Mouse (Mus musculus): ENCODE data around the gene Prpf8.
"Not testable (repeated sequence)": the region's sequence is repeated elsewhere in the genome, so short reads cannot be mapped to it uniquely, and the experiment has no call there.

The Prpf8 gene

DNA sequence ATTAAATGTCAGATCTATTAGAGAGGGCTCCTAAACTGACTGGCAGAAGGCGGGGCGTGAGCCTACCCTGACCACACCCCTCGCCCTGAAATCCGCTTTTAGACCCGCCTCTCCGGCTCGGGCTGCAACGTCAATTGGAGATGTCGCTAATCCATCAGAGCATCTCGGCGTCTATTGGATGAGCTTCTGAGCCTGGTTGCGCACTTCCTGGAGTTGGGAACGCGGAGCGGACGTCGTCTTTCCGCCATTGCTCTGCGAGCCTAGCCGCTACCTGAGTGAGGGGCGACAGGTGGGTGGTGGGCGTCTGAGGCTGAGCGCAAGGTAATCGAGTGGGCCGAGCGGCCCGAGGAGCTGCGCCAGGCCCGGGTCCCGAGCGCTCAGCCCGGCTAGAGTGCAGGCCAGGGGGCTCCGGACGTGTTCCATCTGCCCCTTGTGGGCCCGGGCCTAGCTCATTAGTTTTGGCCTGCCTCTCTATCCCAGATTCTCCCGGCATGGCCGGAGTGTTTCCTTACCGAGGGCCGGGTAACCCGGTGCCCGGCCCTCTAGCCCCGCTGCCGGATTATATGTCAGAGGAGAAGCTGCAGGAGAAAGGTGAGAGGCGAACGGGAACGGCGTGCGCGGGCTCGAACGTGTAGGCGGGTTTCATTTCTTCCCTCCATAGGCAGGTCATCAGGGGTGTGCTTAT is at the start of gene Prpf8:
Gene Prpf8, plus strand, starts transcription at position 216 of the 685 bp plus-strand sequence.
- DNase-seq (ENCODE audit: low spot score in 2 of 2) = peak; percentile 98

DNA sequence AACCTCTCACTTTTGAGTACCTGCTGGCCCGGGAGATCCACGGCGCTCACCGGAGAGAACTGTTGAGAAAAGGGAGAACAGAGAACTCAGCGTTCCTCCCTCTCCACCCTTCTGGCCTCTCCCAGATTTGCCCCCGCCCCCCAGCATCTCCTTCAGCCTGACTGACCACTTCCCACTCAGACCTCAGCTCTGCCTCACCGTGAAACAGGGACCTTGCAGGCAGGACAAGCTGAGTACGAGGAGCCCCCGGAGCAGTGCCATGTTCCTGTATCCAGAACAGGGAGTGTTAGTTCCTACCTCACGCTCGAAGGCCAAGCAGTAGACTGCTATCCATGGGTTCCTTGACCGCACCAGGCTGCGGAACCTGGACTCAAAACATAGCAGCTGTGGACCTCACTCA is 48.4 kb upstream of the Prpf8 start:
- DNase-seq (ENCODE audit: low spot score in 2 of 2) = no peak

DNA sequence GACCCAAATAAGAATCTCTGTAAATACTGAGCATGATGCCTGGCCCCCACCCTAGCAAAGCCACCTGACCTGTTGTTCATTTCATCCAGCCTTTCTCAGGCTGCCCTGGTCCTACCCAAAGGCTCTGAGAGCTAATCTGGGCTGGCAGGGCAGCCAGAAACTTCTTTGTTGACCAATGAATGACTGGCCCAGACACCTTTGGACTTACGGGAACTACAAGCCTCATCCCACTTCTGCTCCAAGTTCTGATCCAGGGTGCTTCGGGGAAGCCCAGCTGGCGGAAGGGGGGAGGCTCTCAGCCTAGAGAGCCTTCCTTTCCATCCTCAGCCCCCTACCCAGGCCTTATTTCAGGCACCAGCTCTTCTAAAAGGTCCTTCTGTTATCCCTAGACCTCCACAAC is 47.8 kb upstream of the Prpf8 start:
- DNase-seq (ENCODE audit: low spot score in 2 of 2) = no peak

DNA sequence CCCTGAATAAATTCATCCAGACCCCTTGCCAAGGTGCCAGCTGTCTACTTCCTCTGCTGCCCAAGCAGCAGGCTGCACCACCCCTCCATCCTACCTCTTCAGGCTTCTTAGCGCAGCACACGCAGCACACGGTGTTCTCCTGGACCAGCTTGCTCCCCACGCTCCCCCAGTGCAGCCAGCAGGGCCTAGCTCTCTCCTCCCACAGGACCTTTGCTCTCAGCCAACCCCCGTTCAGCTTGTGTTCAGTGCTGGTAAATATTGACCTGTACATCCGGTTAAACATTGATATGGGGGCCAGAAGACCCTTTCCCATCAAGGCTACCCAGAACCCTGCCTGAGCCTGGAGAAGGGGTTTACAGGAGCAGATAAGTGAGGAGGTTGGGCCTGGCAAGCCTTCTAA is 47.3 kb upstream of the Prpf8 start, which contains the start of gene Serpinf2:
Gene Serpinf2, minus strand, starts transcription at position 229 of the 400 bp plus-strand sequence.
- DNase-seq (ENCODE audit: low spot score in 2 of 2) = no peak

DNA sequence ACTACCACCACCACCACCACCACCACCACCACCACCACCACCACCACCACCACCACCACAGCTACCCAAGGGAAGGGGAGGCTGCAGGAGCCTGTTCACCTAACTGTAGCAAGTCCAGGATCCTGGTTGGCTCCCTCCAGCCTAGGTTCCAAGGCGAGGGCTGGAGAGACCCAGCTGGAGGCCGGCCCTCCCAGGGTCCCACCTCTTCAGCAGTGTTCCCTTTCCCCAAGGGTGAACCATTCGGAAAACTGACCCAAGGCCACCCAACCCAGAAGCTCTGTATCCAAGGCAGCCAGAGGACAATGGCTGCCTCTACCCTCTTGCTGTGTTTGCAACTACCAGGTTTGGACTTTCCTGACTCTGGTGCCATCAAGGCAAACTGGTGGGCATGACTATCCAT is 46.7 kb upstream of the Prpf8 start:
- no peak for DNase-seq (ENCODE audit: low spot score in 2 of 2)

DNA sequence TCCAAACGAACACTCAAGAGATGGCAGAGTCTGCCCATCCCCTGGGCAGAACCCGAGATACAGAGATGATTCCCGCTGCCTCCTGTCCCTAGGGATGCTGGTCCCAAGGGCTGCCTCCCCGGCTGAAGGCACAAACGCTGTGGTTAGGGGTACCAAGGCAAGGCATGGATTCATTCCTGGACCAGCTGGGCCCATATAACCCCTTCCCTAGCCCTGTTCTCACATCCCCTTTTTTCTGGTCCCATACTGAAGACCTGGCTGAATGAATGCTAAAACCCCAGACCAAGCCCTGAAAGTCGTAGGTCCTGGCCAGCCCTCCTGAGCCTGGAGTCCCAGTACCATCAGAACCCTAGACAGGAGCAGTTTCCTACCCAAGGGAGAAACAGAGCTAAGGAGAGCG is 45.6 kb upstream of the Prpf8 start:
- DNase-seq (ENCODE audit: low spot score in 2 of 2) = no peak

DNA sequence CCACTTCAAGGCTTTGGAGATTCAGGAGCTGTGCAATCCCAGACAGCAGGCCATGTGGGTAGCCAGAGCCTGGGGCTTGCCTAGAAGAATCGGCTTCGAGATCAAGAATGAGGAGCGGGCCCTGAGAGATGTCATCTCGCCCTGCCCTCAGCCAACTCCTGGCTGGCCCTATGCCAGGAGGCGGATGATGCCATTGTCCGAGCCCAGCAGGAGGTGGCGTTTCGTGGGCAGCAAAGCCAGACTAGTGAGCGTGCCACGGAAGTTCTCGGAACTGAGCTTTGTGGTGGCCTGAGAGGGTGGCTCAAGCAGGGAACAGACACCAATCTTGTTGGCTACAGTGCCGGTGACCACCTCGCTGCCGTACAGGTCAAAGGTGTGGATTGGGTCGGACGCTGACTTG is 45.0 kb upstream of the Prpf8 start:
- peak; percentile 46 to 52 for DNase-seq (ENCODE audit: low spot score in 2 of 2)

DNA sequence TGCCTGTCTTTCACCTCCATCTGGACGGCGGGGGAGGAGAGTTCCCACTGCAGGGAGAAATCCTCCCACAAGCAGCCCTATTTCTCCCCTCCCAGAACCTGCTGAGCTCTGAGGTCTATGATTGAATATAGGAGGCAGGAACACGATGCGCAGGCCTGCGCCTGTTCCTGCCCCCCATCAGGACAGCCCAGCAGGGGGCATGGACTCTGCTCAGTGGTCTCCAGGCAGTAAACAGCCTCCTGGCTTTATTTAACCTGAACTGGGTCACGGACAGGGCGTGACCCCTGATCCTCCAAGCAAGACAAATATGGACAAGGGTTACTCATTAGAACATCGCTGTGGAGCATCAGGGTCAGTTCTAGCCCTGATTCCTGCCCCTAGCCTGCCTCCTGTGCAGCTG is 42.9 kb upstream of the Prpf8 start:
- no peak for DNase-seq (ENCODE audit: low spot score in 2 of 2)

DNA sequence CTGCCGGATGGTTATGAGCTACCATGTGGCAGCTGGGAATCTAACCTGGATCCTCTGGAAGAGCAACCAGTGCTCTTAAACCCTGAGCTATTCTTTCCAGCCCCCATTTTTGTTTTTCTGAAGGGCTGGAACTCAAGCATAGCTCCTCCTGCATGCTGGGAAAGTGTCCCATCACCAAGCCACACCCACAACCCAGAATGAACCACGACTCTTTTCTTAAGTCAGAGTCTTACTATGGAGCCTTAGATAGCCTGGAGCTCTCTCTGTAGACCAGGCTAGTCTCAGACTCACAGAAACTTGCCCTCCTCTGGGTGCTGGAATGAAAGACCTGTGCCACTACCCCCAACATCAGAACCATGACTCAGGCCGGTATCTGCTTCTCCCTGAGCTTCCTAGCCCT is 38.0 kb upstream of the Prpf8 start:
- DNase-seq (ENCODE audit: low spot score in 2 of 2) = no peak

DNA sequence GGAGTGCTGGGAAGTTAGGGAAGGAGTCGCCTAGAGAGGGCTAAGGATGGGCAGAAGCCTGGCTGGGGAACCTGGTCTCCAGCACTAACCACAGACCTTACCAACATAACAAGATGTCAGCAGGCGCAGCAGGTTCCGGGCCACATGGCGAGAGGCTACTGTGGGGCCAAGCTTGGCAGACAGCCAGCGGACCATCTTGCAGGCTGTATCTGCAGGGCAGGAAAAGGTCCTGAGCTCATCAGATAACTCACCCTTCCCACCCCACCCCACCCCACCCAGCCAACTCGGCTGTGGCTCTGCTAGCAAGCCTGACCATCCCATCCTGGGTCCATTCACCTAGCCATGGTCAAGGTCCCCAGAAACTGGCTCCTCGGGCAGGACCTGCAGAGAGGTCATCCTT is 36.9 kb upstream of the Prpf8 start:
- DNase-seq (ENCODE audit: low spot score in 2 of 2) = peak in 1 of 2 experiments; percentile 59

DNA sequence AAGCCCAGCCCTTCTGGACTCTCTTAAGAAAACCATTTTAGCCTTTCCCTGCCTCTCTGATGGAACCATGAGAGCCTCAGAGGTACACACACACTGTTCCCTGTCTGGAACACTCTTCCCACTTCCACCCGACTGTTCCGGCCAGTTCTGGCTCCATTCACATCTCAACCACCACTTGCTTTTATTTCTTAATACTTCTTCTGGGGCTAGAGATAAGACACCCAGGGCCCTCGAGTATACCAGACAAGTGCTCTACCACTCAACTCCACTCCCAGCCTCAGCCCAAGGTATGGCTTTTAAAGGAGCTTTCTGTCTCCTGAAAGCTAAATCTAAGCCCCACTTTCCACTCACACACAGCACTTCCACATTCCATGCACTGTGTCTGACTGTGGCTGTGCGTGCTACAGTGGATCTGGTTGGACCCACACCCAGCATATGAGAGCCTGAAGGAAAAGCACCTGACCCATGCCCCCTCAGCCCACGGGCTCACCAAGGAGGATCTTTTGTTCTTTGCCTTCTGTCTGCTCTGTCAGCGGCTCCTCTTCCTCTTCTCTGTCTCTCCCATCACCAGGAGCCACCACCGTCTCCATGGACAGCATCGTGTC is 36.2 kb upstream of the Prpf8 start:
- DNase-seq (ENCODE audit: low spot score in 2 of 2) = no peak

DNA sequence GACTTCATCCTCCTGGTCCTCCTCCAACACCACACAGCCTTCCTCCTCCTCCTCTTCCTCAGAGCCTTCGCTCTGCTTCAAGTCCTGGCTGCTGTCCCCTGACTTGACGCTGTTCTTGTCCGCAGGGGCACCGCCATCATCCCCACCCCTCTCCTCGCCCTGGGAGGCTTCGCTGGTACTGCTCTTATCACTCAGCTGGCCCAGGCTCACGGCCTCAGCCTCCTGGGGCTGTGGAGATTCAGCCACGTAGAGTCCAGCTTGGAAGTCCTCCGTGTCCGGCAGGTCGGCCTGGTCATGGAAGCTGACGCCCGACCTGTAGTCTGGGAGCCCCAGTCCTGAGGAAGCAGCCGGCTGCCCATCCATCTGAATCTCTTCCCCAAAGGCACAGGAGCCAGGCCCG is 35.7 kb upstream of the Prpf8 start:
- no peak for DNase-seq (ENCODE audit: low spot score in 2 of 2)

DNA sequence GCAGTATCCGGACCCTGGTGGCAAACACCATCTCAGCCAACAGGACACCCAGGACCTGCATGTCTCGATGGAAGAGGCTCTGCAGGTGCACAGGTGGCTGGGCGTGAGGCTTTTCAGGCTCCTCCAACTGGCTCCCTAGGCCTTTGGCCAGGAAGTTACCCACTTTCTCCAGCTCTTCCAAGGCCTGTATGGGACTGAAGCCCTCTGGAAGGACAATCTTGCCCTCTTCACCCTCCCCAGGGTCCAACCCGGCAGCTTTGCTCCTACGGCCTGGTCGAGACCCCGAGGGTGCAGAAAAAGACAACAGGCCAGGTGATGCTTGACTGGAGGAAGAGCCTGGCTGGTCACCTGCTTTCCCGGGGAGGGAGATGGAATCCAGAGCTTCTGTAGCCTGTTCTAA is 34.5 kb upstream of the Prpf8 start:
- no peak for DNase-seq (ENCODE audit: low spot score in 2 of 2)

DNA sequence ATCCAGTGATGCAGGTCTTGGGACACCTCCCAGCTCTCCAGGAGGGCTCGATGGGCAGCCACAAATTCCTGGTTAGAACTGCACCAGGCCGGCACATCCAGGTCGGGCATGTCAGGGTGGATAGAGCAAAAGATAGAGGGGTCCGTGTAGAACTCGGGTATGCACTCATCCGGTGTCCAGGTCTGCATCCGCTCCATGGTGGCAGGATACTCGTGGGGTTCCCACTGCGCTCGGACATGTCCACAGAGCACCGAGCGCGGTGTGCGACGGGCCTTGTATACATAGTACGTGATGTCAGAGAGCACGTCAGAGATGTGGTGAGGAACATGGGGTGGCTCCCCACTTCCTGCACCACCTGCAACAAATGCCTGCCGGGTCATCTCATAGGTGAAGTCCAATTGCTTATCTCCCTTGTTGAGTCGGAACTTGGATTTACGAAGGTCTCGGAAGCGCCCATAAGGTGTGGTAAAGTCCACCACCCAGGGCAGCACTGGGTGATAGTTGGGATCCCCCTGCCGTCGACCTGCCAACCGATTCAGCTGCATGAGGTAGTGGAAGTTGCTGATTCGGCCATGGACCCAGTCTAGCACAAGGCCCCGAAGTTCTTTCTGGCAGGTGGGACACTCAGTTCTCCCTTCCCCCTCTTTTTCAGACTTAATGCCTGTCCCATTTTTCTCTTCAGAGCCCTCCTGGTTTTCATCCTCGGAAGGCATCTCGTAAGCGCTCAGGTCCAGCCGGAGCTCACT is 33.6 kb upstream of the Prpf8 start:
- DNase-seq (ENCODE audit: low spot score in 2 of 2) = no peak

DNA sequence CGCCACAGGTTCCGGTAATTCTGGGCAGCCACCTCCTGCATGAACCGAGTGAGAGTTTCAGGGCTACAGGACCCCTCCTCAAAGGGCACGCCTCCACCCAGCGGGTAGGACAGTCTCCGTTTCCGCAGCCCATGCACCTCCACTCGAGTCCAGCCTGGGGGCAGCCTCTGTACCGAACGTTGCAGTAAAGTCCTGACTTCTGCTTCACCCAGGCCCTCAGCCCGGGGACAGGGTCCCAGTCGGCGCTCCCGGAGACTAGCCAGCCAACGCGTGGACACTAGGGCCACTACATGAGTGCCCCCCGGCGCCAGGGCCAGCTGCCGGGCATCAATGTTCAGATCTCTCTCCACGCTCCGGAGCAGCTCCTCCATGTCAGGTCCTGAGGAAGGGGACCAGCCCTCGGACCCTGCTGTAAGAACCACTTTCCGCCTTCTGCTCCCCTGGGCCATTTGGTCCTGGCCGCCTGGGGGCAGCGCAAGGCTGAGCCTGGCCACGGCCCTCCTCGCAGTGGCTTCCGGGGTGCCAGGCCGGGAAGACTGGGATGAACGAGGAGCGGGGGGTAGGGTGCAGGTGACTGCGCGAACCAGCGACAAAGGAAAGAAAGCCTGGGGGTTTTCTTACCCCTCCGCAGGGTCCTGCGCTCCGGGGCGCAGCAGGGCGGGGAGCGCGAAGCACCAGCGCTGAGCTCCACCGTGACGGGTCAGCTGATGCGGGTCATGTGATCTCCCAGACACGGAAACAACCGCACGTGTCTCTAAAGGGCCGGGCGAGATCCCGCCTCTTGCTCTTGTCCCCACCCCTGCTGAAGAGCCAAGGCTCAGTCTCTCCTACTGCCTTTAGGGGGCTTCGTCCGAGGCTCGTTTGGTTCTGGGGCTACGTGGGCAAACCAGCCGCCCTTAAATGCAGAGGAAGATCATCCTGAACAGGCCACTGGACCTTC is 32.4 kb upstream of the Prpf8 start, which contains the start of gene Wdr81:
Gene Wdr81, minus strand, starts transcription at position 727 of the 940 bp plus-strand sequence.
- DNase-seq (ENCODE audit: low spot score in 2 of 2) = peak; percentile 93 to 96

DNA sequence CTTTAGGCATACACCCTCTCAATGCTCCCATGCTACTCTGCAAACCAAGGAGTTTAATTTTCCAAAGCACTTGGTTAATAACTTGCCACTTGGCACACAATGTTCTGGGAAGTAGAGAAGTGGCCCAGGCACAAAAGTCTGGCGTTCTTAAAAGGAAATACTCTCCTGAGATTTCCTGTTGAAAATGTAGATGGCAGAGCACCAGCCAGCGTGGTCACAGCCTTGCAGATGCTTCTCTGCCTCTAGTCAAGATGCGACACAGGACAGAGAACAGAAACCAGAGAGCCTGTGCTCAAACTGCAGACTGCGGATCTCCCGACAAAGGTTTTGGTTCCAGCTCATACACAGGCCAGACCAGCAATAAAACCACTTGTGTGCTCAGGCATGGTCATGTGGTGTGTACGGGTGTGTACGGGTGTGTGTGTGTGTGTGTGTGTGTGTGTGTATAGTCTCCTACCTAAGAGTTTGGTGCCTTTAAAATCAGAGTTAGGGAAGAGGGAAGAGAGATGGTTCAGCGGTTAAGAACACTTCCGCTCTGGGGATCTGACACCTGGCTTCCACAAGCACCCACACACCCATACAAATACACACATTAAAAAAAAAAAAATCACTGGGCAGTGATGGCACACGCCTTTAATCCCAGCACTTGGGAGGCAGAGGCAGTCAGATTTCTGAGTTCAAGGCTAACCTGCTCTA is 31.4 kb upstream of the Prpf8 start:
- no peak for DNase-seq (ENCODE audit: low spot score in 2 of 2)

DNA sequence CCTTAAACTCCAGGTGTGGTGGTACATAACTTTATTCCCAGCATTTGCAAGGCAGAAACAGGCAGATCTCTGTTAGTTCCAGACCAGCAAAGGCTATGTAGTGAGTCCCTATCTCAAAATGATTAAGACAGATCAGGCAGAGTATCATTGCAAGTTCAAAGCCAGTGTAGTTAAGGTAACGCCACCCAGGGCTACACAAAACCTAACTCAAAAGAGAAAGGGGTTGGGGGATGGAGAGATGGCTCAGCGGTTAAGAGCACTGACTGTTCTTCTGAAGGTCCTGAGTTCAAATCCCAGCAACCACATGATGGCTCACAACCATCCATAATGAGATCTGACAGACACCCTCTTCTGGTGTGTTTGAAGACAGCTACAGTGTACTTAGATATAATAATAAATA is 30.6 kb upstream of the Prpf8 start:
- not testable (repeated sequence) for DNase-seq (ENCODE audit: low spot score in 2 of 2)

DNA sequence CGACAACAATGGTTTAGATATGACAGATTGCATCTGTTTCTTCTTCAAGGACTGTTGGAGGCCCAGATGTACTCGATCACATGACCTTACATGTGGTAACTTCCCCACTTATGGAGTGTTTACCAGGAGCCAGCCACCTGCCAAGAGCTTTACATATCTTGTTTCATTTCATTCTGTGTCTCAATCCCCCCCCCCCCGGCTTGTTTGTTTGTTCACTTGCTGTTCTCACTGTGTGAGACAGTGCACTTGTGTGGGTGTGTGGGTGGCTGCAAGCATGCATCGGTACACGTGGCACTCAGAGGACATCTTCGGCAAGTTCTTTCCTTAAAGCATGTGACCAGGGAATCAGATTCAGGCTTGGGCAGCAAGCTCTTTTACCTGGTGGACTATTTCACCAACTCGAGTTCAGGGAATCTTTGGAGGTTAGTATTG is 30.2 kb upstream of the Prpf8 start:
- no peak for DNase-seq (ENCODE audit: low spot score in 2 of 2)

DNA sequence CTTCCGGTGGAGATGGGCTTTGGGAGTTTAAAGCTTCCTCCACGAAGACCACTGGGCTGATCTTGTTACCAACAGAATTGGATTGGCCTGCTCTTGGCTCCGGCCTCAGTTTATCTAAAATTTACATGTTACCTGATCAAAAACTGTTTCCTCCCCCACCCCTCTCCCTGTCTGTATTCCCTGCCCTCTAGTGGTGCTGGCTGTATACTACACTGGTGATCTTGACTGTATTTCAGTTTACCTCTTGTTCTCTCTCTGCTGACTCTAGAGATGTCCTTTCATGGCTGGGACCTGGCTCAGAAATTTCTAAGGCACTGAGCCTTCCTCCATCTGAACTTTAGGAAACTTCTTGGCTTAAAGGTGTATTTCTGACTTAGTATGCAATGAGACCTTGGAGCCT is 28.4 kb upstream of the Prpf8 start:
- DNase-seq (ENCODE audit: low spot score in 2 of 2) = peak in 1 of 2 experiments; percentile 49

DNA sequence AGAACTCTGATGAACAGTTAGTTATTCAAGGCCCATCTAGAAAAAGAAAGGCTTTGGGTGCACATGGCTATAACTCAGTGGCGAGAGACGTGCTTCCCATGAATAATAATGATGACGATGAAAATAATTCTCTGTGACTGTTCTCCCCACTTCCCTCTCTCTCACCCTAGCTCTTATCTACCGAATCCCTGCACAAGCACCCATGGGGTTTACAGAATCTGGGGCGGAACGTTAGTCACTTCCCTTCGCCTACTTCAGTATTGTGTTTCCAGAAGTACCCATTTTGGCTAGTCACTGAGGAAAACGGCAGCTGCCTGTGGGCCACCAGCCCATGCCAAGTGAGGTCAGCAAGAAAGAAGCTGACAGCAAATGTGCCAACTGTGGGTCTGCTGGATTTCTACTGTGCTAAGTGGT is 28.0 kb upstream of the Prpf8 start:
- DNase-seq (ENCODE audit: low spot score in 2 of 2) = peak in 1 of 2 experiments; percentile 47

DNA sequence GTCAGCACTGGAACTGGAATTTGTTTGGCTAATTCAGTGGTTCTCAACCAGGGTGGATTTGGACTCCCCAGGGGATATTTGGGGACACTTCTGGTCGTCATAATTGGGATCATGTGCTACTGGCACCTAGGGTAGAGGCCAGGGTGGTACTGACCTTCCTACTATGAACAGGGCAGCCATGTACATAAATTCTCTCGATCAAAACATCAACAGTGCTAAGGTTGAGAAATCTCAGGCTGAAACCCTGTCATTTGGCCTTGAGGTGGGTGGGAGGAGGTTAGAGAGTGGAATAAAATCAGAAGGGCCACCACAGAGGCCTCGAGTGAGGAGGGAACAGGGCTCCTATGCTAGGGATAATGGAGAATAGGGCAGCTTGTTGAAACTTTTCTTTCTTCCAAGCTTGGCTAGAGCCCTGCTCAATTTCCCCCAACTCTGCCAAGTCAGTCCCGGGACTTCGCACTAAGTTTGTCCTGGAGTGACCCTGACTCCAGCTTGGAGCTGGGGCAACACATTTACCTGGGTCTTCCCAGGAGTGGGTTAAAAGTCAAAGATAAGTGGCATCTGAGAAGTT is 27.4 kb upstream of the Prpf8 start:
- DNase-seq (ENCODE audit: low spot score in 2 of 2) = peak in 1 of 2 experiments; percentile 43
